Mouse (Mus musculus): ENCODE data around the gene Cpt1a. TPM values are rescaled to one million over a fixed set of nuclear protein-coding genes. Genes with fewer than 3 reads are reported as not detected.

The Cpt1a gene
- polyA plus RNA-seq, 1 experiment from 2014 or later: 43.7 TPM

DNA sequence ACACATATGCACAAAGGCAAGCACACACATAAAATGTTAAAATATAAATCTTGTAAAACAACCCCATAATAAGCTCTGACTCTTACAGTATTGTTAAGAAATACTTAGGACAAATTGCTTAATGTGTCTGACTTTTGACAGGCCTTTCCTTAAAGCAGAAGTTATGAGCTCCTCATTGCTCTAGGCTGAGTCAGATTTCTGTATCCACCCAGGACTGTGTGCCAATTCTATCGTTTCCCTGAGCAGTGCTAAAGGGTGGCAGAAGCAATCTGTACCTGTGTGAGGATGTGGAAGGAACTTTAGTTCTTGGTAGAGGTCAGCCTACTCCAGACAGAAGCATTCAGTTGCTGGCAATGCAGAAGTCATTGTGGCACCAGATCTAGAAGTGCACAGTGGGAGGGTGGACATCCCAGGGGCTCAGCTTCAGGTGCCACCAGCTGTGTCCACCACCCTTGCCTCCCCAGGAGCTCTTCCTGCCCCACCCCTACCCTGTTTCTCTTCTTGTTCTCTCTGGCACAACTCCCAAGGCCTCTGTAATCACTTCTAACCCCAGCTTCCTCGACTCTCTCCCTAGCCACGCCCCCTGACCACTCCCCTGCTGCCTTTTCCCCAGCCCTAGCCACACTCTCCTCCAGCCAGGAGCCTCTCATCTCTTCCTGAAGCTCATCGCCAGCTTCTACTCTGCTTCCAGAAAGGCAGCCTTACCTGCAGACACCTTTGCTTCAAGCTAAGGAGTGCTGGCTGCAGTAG, 55.0 kb downstream of the Cpt1a start:
- Histone ChIP-seq H3K27ac (ENCODE audit: low read length) (peak overlapping the region; percentile 37; the same call in 1 of the 2 replicates), H3K4me1 (ENCODE audit: control insufficient read depth, insufficient read depth, low read length) (peaks cover 5% of the 10 kb centered on the region), H3K9ac (ENCODE audit: low read depth, low read length) (no peak overlapping the region), H3K9me3 (ENCODE audit: control insufficient read depth, low read length) (no peaks in the 10 kb centered on the region), H3K36me3 (ENCODE audit: control insufficient read depth, insufficient read depth, low read length) (peaks cover 10% of the 10 kb centered on the region), H3K4me3 (ENCODE audit: low read length) (no peak overlapping the region), H3K4me2 (ENCODE audit: low read depth, low read length) (no peak overlapping the region), H3K27me3 (replicated peaks; ENCODE audit: control insufficient read depth, insufficient read depth, low read length) (no peaks in the 10 kb centered on the region)
- ATAC-seq: peak; percentile 72
- WGBS: 29% methylated on average over 4 of the region's 4 CpGs

DNA sequence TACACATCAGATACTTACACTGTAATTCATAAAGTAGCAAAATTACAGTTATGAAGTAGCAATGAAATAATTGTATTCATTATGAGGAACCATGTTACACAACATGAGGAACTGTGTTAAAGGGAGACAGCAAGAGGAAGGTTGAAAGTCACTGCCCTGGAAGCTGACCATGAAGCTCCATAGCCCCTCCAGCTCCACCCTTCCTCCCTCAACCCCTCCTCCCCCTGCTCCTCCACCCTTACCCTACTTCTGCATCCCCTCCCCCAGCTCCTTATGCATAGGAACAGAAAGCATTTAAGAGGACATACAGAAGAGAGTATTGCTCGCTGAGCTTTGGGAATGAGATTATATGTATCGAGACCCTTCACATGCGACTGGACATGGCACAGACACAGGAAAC, 56.5 kb downstream of the Cpt1a start:
- Histone ChIP-seq H3K27me3 (replicated peaks; ENCODE audit: control insufficient read depth, insufficient read depth, low read length) (no peaks in the 10 kb centered on the region), H3K9ac (ENCODE audit: low read depth, low read length) (no peak overlapping the region), H3K36me3 (ENCODE audit: control insufficient read depth, insufficient read depth, low read length) (peaks cover 10% of the 10 kb centered on the region), H3K4me3 (ENCODE audit: low read length) (no peak overlapping the region), H3K9me3 (ENCODE audit: control insufficient read depth, low read length) (no peaks in the 10 kb centered on the region), H3K4me1 (ENCODE audit: control insufficient read depth, insufficient read depth, low read length) (peaks cover 5% of the 10 kb centered on the region), H3K27ac (ENCODE audit: low read length) (no peak overlapping the region), H3K4me2 (ENCODE audit: low read depth, low read length) (no peak overlapping the region)
- no peak for ATAC-seq
- 93% methylated on average over 3 of the region's 3 CpGs for WGBS

DNA sequence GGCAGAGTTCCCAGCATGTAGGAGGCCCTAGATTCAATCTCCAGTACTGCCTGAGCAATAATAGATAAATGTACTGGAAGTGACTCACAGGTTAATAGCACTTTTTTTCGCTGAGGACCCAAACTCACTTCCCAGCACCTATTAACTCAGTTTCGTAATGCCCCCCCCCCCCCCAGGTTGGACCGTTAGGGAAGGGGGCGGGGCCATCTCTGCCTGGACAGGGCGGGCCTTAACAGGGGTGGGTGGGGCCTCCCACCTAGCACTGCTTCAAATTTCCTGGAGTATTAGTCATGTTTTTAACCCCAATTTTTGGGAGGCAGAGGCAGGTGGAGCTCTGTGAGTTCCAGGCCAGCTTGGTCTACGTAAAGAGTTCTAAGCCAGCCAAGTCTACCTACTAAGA, 65.9 kb downstream of the Cpt1a start:
- 67% methylated on average over 6 of the region's 6 CpGs for WGBS
- ATAC-seq: no peak
- Histone ChIP-seq H3K4me1 (ENCODE audit: control insufficient read depth, insufficient read depth, low read length) (0 out of 2 replicates have a peak, but pooled peaks cover 2% of the 10 kb centered on the region), H3K36me3 (ENCODE audit: control insufficient read depth, insufficient read depth, low read length) (peaks cover 6% of the 10 kb centered on the region), H3K27me3 (replicated peaks; ENCODE audit: control insufficient read depth, insufficient read depth, low read length) (no peaks in the 10 kb centered on the region), H3K9me3 (ENCODE audit: control insufficient read depth, low read length) (peaks cover 5% of the 10 kb centered on the region; the same call in 1 of the 2 replicates), H3K4me2 (ENCODE audit: low read depth, low read length) (no peak overlapping the region), H3K9ac (ENCODE audit: low read depth, low read length) (no peak overlapping the region), H3K4me3 (ENCODE audit: low read length) (no peak overlapping the region), H3K27ac (ENCODE audit: low read length) (no peak overlapping the region)

DNA sequence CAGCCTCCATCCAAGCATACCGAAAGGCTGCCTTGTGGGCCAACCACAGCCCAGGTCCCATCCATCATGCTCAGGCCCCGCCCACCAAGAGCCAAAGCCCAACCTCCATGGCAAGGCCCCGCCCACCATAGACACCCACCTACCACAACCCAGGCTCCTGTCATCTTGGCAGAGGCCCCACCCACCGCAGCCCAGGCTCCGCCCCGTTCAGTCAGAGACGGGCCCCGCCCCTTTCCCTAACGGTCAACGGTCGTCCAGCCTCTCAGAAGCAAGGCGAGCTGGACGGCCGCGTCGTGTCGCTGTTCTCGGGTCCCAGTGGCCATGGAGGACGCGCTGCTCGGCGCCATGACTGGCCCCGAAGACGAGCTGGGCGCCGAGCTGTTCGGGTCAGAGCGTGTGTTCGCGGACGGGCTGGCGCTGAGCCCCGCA, 66.5 kb downstream of the Cpt1a start, which contains the start of gene Tesmin:
Gene Tesmin, plus strand, starts transcription at position 229 of the 429 bp plus-strand sequence.
- Histone ChIP-seq H3K9me3 (ENCODE audit: control insufficient read depth, low read length) (peaks cover 5% of the 10 kb centered on the region; the same call in 1 of the 2 replicates), H3K27me3 (replicated peaks; ENCODE audit: control insufficient read depth, insufficient read depth, low read length) (no peaks in the 10 kb centered on the region), H3K4me3 (ENCODE audit: low read length) (peak within 1 kb of the TSS; percentile 54), H3K9ac (ENCODE audit: low read depth, low read length) (peak within 1 kb of the TSS; percentile 73), H3K27ac (ENCODE audit: low read length) (no peak within 1 kb of the TSS; the same call in 1 of the 2 replicates), H3K4me2 (ENCODE audit: low read depth, low read length) (peak within 1 kb of the TSS; percentile 98), H3K36me3 (ENCODE audit: control insufficient read depth, insufficient read depth, low read length) (peaks cover 6% of the 10 kb centered on the region), H3K4me1 (ENCODE audit: control insufficient read depth, insufficient read depth, low read length) (0 out of 2 replicates have a peak, but pooled peaks cover 2% of the 10 kb centered on the region)
- ATAC-seq: peak; percentile 90
- 2% methylated on average over 33 of the region's 33 CpGs for WGBS

DNA sequence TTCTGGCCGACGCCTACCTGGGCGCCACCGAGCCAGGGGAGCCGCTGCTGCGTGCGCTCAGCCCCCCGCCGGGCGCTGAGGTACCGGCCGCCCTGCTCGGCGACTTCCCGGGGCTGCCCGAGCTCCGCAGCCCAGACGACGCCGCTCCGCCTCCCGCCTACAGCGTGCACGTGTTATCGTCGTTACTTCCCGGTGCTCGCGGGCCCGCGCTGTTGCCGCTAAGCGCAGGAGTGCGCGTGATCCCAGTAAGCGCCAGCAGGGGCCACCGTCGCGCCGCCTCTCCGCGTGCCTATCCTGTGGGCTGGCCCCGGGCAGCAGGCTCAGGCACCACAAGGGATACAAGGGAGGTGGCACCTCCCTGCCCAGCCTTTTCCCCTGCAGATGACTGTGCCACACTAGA, 67.0 kb downstream of the Cpt1a start:
- under 1% methylated on average over 43 of the region's 43 CpGs for WGBS
- Histone ChIP-seq H3K4me2 (ENCODE audit: low read depth, low read length) (peak overlapping the region; percentile 98), H3K9me3 (ENCODE audit: control insufficient read depth, low read length) (peaks cover 5% of the 10 kb centered on the region; the same call in 1 of the 2 replicates), H3K36me3 (ENCODE audit: control insufficient read depth, insufficient read depth, low read length) (peaks cover 5% of the 10 kb centered on the region), H3K4me3 (ENCODE audit: low read length) (peak overlapping the region; percentile 54), H3K9ac (ENCODE audit: low read depth, low read length) (peak overlapping the region; percentile 73), H3K27me3 (replicated peaks; ENCODE audit: control insufficient read depth, insufficient read depth, low read length) (no peaks in the 10 kb centered on the region), H3K27ac (ENCODE audit: low read length) (no peak overlapping the region; the same call in 1 of the 2 replicates), H3K4me1 (ENCODE audit: control insufficient read depth, insufficient read depth, low read length) (0 out of 2 replicates have a peak, but pooled peaks cover 2% of the 10 kb centered on the region)
- peak; percentile 95 for ATAC-seq

DNA sequence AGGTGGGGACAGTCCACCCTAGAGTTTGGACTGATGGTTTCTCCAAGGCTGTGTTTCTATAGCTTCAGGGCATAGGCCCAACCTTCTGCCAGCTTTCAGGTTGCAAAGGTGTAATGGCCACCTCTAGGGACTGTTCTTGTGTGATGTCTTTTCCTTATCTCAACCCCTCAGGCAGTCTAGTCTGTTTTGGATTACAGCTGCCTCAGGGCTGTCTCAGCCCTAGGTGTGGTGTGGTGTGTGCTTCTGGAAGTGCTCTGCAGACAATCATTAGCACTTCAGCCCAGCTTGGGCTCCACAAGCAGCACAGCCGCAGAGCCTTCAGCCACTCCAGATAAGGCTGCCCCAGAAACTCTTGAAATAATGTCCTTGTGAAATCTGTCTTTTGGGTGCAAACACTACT, 70.2 kb downstream of the Cpt1a start:
- Histone ChIP-seq H3K4me1 (ENCODE audit: control insufficient read depth, insufficient read depth, low read length) (0 out of 2 replicates have a peak, but pooled peaks cover 2% of the 10 kb centered on the region), H3K27ac (ENCODE audit: low read length) (no peak overlapping the region), H3K9ac (ENCODE audit: low read depth, low read length) (no peak overlapping the region), H3K9me3 (ENCODE audit: control insufficient read depth, low read length) (peaks cover 5% of the 10 kb centered on the region; the same call in 1 of the 2 replicates), H3K36me3 (ENCODE audit: control insufficient read depth, insufficient read depth, low read length) (no peaks in the 10 kb centered on the region), H3K27me3 (replicated peaks; ENCODE audit: control insufficient read depth, insufficient read depth, low read length) (no peaks in the 10 kb centered on the region), H3K4me3 (ENCODE audit: low read length) (no peak overlapping the region), H3K4me2 (ENCODE audit: low read depth, low read length) (no peak overlapping the region)
- 61% methylated on average over 1 of the region's 1 CpGs for WGBS
- no peak for ATAC-seq

DNA sequence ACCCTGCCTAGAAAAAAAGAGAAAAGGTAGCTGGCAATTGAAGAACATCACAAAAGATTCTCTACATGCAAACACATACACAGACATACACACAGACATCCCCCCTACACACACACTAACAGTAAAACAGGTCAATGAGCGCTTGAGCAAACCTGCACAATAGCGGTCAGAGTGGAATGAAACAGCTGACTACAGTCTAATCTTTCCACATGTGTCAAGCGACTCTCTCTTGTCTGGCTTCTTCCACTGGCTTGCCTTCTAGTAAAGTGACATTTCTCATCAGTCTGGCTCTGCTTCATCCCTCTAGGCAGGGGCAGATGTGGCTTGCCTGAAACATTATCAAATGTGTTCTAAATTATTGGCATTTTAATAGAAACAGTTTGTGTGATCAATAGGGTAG, 72.1 kb downstream of the Cpt1a start:
- no peak overlapping the region for H3K4me2 ChIP-seq (ENCODE audit: low read depth, low read length)
- WGBS: 76% methylated on average over 3 of the region's 3 CpGs
- H3K27me3 ChIP-seq (replicated peaks; ENCODE audit: control insufficient read depth, insufficient read depth, low read length): no peaks in the 10 kb centered on the region
- ATAC-seq: no peak
- H3K9me3 ChIP-seq (ENCODE audit: control insufficient read depth, low read length): peaks cover 5% of the 10 kb centered on the region; the same call in 1 of the 2 replicates
- H3K36me3 ChIP-seq (ENCODE audit: control insufficient read depth, insufficient read depth, low read length): no peaks in the 10 kb centered on the region
- no peak overlapping the region for H3K4me3 ChIP-seq (ENCODE audit: low read length)
- H3K9ac ChIP-seq (ENCODE audit: low read depth, low read length): no peak overlapping the region
- H3K4me1 ChIP-seq (ENCODE audit: control insufficient read depth, insufficient read depth, low read length): 0 out of 2 replicates have a peak, but pooled peaks cover 2% of the 10 kb centered on the region
- no peak overlapping the region for H3K27ac ChIP-seq (ENCODE audit: low read length)

DNA sequence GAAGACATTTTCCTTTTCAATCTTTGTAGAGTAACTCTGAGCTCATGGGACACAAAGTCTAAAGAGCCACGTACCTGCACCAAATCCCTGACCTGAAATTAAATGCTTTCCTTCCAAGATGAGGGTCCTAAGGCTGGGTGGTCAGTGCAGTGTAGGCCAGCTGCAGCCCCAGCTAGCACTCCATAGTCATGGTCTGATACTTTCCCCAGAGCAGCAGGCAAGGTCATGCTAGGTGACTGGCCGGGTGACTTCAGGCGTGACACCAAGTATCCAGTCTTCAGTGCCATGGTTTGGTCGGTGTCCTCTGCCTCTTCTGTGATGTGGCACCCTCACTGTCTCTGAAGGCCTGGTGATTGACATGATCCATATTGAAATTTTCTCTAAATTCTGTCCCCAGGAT, 77.9 kb downstream of the Cpt1a start:
- ATAC-seq: no peak
- H3K9me3 ChIP-seq (ENCODE audit: control insufficient read depth, low read length): 0 out of 2 replicates have a peak, but pooled peaks cover 5% of the 10 kb centered on the region
- H3K36me3 ChIP-seq (ENCODE audit: control insufficient read depth, insufficient read depth, low read length): no peaks in the 10 kb centered on the region
- H3K27me3 ChIP-seq (replicated peaks; ENCODE audit: control insufficient read depth, insufficient read depth, low read length): no peaks in the 10 kb centered on the region
- no peak overlapping the region for H3K4me3 ChIP-seq (ENCODE audit: low read length)
- no peak overlapping the region for H3K4me2 ChIP-seq (ENCODE audit: low read depth, low read length)
- H3K9ac ChIP-seq (ENCODE audit: low read depth, low read length): no peak overlapping the region
- H3K27ac ChIP-seq (ENCODE audit: low read length): no peak overlapping the region
- WGBS: 91% methylated on average over 4 of the region's 4 CpGs
- H3K4me1 ChIP-seq (ENCODE audit: control insufficient read depth, insufficient read depth, low read length): no peaks in the 10 kb centered on the region

DNA sequence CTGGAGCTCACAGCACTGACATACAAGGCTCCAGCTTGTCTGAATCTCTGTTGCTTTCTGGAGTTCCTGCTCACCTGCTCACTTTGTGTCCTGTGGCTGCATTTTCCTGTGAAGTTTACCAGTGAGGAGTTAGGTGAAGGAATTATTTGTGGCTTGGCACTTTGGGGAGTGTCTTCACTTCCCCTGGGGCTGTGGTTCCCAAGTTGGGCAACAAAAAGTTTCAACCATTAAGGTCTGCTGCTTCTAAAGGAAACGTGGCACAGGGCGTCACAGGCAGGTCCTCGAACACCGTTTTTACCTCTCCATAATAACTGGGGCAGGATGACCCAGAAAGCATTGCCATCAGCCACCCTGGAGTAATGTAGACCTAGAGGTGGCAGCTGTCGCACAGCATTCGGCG, 79.4 kb downstream of the Cpt1a start:
- Histone ChIP-seq H3K27me3 (replicated peaks; ENCODE audit: control insufficient read depth, insufficient read depth, low read length) (no peaks in the 10 kb centered on the region), H3K4me1 (ENCODE audit: control insufficient read depth, insufficient read depth, low read length) (no peaks in the 10 kb centered on the region), H3K27ac (ENCODE audit: low read length) (no peak overlapping the region), H3K9ac (ENCODE audit: low read depth, low read length) (no peak overlapping the region), H3K4me3 (ENCODE audit: low read length) (no peak overlapping the region), H3K9me3 (ENCODE audit: control insufficient read depth, low read length) (0 out of 2 replicates have a peak, but pooled peaks cover 5% of the 10 kb centered on the region), H3K36me3 (ENCODE audit: control insufficient read depth, insufficient read depth, low read length) (no peaks in the 10 kb centered on the region), H3K4me2 (ENCODE audit: low read depth, low read length) (no peak overlapping the region)
- ATAC-seq: no peak
- WGBS: 87% methylated on average over 7 of the region's 7 CpGs

Data from intestine, embryonic 16.5 days (tissue).